Mouse (Mus musculus): ENCODE measurements around the gene Srm. TPM values are rescaled to one million over a fixed set of nuclear protein-coding genes. Genes with fewer than 3 reads are reported as not detected.

Srm gene
- polyA plus RNA-seq, 1 experiment from 2014 or later = 122 TPM

- H3K4me2 ChIP-seq (ENCODE audit: low read length) = no peak overlapping the region
- no peaks in the 10 kb centered on the region for H3K9me3 ChIP-seq (replicated peaks; ENCODE audit: low read length)
- H3K9ac ChIP-seq (ENCODE audit: low read depth, low read length) = no peak overlapping the region
- H3K27ac ChIP-seq = no peak overlapping the region
- H3K4me1 ChIP-seq (replicated peaks; ENCODE audit: insufficient read depth, low read length) = peaks cover 4% of the 10 kb centered on the region
- H3K27me3 ChIP-seq (ENCODE audit: insufficient read depth, low read length) = no peaks in the 10 kb centered on the region
- H3K4me3 ChIP-seq (replicated peaks; ENCODE audit: low read depth, low read length) = no peak overlapping the region
- no peaks in the 10 kb centered on the region for H3K36me3 ChIP-seq (ENCODE audit: insufficient read depth, low read length)
- DNase-seq (ENCODE audit: low spot score) (no peak), ATAC-seq (replicated peaks; ENCODE audit: low FRiP score, low read depth) (no peak)
- TF ChIP-seq CTCF (IDR thresholded peaks at IDR 0.05; ENCODE audit: low read depth) = no peak
- 65% methylated on average over 2 of the region's 2 CpGs for WGBS
These were observed 44.0 kb downstream of the Srm start for GRCm38 (mm10) chr4:148635309-148635708.

GRCm38 (mm10) chr4:148638302-148638701, 47.0 kb downstream of the Srm start:
- TF ChIP-seq CTCF (IDR thresholded peaks at IDR 0.05; ENCODE audit: low read depth) = no peak
- H3K27ac ChIP-seq = no peak overlapping the region
- H3K9me3 ChIP-seq (replicated peaks; ENCODE audit: low read length) = no peaks in the 10 kb centered on the region
- no peak for ATAC-seq (replicated peaks; ENCODE audit: low FRiP score, low read depth)
- peaks cover 9% of the 10 kb centered on the region for H3K4me1 ChIP-seq (replicated peaks; ENCODE audit: insufficient read depth, low read length)
- H3K27me3 ChIP-seq (ENCODE audit: insufficient read depth, low read length) = no peaks in the 10 kb centered on the region
- DNase-seq (ENCODE audit: low spot score) = no peak
- no peak overlapping the region for H3K4me3 ChIP-seq (replicated peaks; ENCODE audit: low read depth, low read length)
- 26% methylated on average over 9 of the region's 9 CpGs for WGBS
- no peak overlapping the region for H3K4me2 ChIP-seq (ENCODE audit: low read length)
- H3K36me3 ChIP-seq (ENCODE audit: insufficient read depth, low read length) = no peaks in the 10 kb centered on the region
- no peak overlapping the region for H3K9ac ChIP-seq (ENCODE audit: low read depth, low read length)

- TF ChIP-seq CTCF (IDR thresholded peaks at IDR 0.05; ENCODE audit: low read depth) = no peak
- Histone ChIP-seq H3K36me3 (ENCODE audit: insufficient read depth, low read length) (no peaks in the 10 kb centered on the region), H3K4me2 (ENCODE audit: low read length) (no peak overlapping the region), H3K9ac (ENCODE audit: low read depth, low read length) (no peak overlapping the region), H3K9me3 (replicated peaks; ENCODE audit: low read length) (no peaks in the 10 kb centered on the region), H3K4me3 (replicated peaks; ENCODE audit: low read depth, low read length) (no peak overlapping the region), H3K27ac (no peak overlapping the region), H3K4me1 (replicated peaks; ENCODE audit: insufficient read depth, low read length) (peaks cover 6% of the 10 kb centered on the region; the same call in 1 of the 2 replicates), H3K27me3 (ENCODE audit: insufficient read depth, low read length) (no peaks in the 10 kb centered on the region)
- 79% methylated on average over 2 of the region's 2 CpGs for WGBS
- ATAC-seq (replicated peaks; ENCODE audit: low FRiP score, low read depth) (no peak), DNase-seq (ENCODE audit: low spot score) (no peak)
These were observed 48.2 kb downstream of the Srm start for GRCm38 (mm10) chr4:148639455-148639854.

GRCm38 (mm10) chr4:148641121-148641520, 49.8 kb downstream of the Srm start:
- DNase-seq (ENCODE audit: low spot score) (peak; percentile 44), ATAC-seq (replicated peaks; ENCODE audit: low FRiP score, low read depth) (peak; percentile 84)
- no peak overlapping the region for H3K4me2 ChIP-seq (ENCODE audit: low read length)
- no peaks in the 10 kb centered on the region for H3K36me3 ChIP-seq (ENCODE audit: insufficient read depth, low read length)
- peak; percentile 33; the same call in 1 of the 2 replicates for TF ChIP-seq CTCF (IDR thresholded peaks at IDR 0.05; ENCODE audit: low read depth)
- 53% methylated on average over 5 of the region's 5 CpGs for WGBS
- no peaks in the 10 kb centered on the region for H3K27me3 ChIP-seq (ENCODE audit: insufficient read depth, low read length)
- H3K9ac ChIP-seq (ENCODE audit: low read depth, low read length) = no peak overlapping the region
- peak overlapping the region; percentile 86 for H3K27ac ChIP-seq
- no peak overlapping the region for H3K4me3 ChIP-seq (replicated peaks; ENCODE audit: low read depth, low read length)
- H3K9me3 ChIP-seq (replicated peaks; ENCODE audit: low read length) = no peaks in the 10 kb centered on the region
- H3K4me1 ChIP-seq (replicated peaks; ENCODE audit: insufficient read depth, low read length) = peaks cover 6% of the 10 kb centered on the region; the same call in 1 of the 2 replicates

GRCm38 (mm10) chr4:148643291-148644156, 52.2 kb downstream of the Srm start, which contains the start of gene Gm572:
Gene Gm572, plus strand, starts transcription at chr4:148643317.
- Histone ChIP-seq H3K9me3 (replicated peaks; ENCODE audit: low read length) (no peaks in the 10 kb centered on the region), H3K9ac (ENCODE audit: low read depth, low read length) (no peak within 1 kb of the TSS), H3K36me3 (ENCODE audit: insufficient read depth, low read length) (no peaks in the 10 kb centered on the region), H3K27ac (peak within 1 kb of the TSS; percentile 51), H3K4me1 (replicated peaks; ENCODE audit: insufficient read depth, low read length) (peaks cover 6% of the 10 kb centered on the region; the same call in 1 of the 2 replicates), H3K4me3 (replicated peaks; ENCODE audit: low read depth, low read length) (no peak within 1 kb of the TSS), H3K4me2 (ENCODE audit: low read length) (peak within 1 kb of the TSS; percentile 44), H3K27me3 (ENCODE audit: insufficient read depth, low read length) (no peaks in the 10 kb centered on the region)
- no peak for DNase-seq (ENCODE audit: low spot score)
- TF ChIP-seq CTCF (IDR thresholded peaks at IDR 0.05; ENCODE audit: low read depth) = no peak
- 59% methylated on average over 15 of the region's 15 CpGs for WGBS
- no peak for ATAC-seq (replicated peaks; ENCODE audit: low FRiP score, low read depth)

- Histone ChIP-seq H3K36me3 (ENCODE audit: insufficient read depth, low read length) (no peaks in the 10 kb centered on the region), H3K4me2 (ENCODE audit: low read length) (peak overlapping the region; percentile 44), H3K9ac (ENCODE audit: low read depth, low read length) (no peak overlapping the region), H3K9me3 (replicated peaks; ENCODE audit: low read length) (no peaks in the 10 kb centered on the region), H3K27me3 (ENCODE audit: insufficient read depth, low read length) (no peaks in the 10 kb centered on the region), H3K4me1 (replicated peaks; ENCODE audit: insufficient read depth, low read length) (peaks cover 6% of the 10 kb centered on the region; the same call in 1 of the 2 replicates), H3K4me3 (replicated peaks; ENCODE audit: low read depth, low read length) (no peak overlapping the region), H3K27ac (peak overlapping the region; percentile 51)
- TF ChIP-seq CTCF (IDR thresholded peaks at IDR 0.05; ENCODE audit: low read depth) = peak; percentile 90
- WGBS = 5% methylated on average over 9 of the region's 9 CpGs
- peak; percentile 38; the same call in 1 of the 2 replicates for ATAC-seq (replicated peaks; ENCODE audit: low FRiP score, low read depth)
- peak; percentile 69 for DNase-seq (ENCODE audit: low spot score)
These were observed 52.8 kb downstream of the Srm start for GRCm38 (mm10) chr4:148644157-148644511.

Other genes starting within 250 kb of the Srm start
- 23.3 and 23.6 TPM in 2 replicates for gene Ubiad1, start 146.7 kb upstream of the Srm start, polyA plus RNA-seq (2015; fragmentation: Nextera tagmentation; extraction: Ambion mirVana)
- gene Mtor, start 142.9 kb upstream of the Srm start, polyA plus RNA-seq (2015; fragmentation: Nextera tagmentation; extraction: Ambion mirVana) = 19.8 and 21.6 TPM in 2 replicates
- 0.46 and 1.1 TPM in 2 replicates for gene Angptl7, start 91.0 kb upstream of the Srm start, polyA plus RNA-seq (2015; fragmentation: Nextera tagmentation; extraction: Ambion mirVana)
- 52.4 and 57.4 TPM in 2 replicates for gene Exosc10, start 33.1 kb upstream of the Srm start, polyA plus RNA-seq (2015; fragmentation: Nextera tagmentation; extraction: Ambion mirVana)
- gene Masp2, start 11.1 kb downstream of the Srm start, polyA plus RNA-seq (2015; fragmentation: Nextera tagmentation; extraction: Ambion mirVana) = 0.15 TPM in 1 of 2 replicates, not detected in the other
- 241 and 281 TPM in 2 replicates for gene Tardbp, start 35.5 kb downstream of the Srm start, polyA plus RNA-seq (2015; fragmentation: Nextera tagmentation; extraction: Ambion mirVana)
- gene Gm572, start 51.8 kb downstream of the Srm start, polyA plus RNA-seq (2015; fragmentation: Nextera tagmentation; extraction: Ambion mirVana) = not detected in 2 replicates
- 6.2 and 6.7 TPM in 2 replicates for gene Casz1, start 212.9 kb downstream of the Srm start, polyA plus RNA-seq (2015; fragmentation: Nextera tagmentation; extraction: Ambion mirVana)

Data from kidney, postnatal 0 days (tissue).